In the genomic region with DNA sequence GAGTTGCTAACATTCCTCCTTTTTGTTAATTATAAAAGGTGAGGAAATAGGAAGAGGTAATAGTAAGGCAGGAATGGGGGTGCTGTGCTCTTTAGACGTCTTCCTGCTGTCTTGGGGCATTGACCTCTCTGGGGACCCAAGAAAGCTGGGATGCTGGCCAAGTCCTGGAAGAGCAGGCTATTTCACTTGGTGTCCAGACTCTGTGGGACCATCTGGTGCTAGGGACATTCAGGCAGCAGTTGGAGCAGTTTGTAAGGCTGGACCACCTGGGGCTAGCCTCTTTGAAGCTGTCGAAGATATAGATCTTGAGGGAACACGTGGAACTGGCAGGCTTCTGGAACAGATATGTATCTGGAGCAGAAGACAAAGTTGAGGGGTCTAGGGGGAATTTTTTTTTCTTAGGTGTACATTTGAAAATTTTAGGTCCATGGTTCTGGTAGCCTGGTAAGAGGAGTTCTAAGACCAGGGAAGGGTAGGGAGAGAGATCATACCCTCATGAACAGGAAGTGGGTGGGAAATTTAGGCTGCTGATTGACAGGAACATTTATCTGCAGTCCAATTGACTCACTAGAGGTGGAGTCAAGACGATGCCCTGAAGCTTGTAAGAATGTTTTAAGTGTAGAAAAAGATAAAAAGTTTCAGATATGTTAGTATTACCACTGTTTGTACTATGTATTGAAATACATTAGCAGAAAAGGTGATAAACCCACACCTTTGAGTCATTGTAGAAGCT, we compare ENCODE assay signal across 34 mouse cellular contexts. TPM values are rescaled to one million over a fixed set of nuclear protein-coding genes. Genes with fewer than 3 reads are reported as not detected.
DNase-seq lines count a peak whose midpoint lies in the region; ATAC-seq lines count a peak whose summit lies in the region.
"Had no signal": no experiment of that assay in that cellular context is flagged by ENCODE, and none has a peak within 500 bp of the region (broad histone marks: within the 10 kb centered on the region; RNA-seq: fewer than 3 reads in every experiment).

No protein-coding gene starts in this region.

- no peak overlapping the region for H3K9ac ChIP-seq in intestine, embryonic 16.5 days (ENCODE audit: low read depth, low read length)
- H3K9ac ChIP-seq: embryonic facial prominence, embryonic 13.5 days; forebrain, embryonic 13.5 days; heart, embryonic 13.5 days; hindbrain, embryonic 12.5 days; limb, embryonic 12.5 days; liver, postnatal 0 days; neural tube, embryonic 13.5 days had no signal

- no peak overlapping the region for H3K4me3 ChIP-seq in intestine, embryonic 16.5 days (ENCODE audit: low read length)
- H3K4me3 ChIP-seq: embryonic facial prominence, embryonic 13.5 days; erythroblast, embryonic 14.5 days; forebrain, embryonic 13.5 days; heart, embryonic 13.5 days; hindbrain, embryonic 12.5 days; layer of hippocampus, adult 2 months; limb, embryonic 12.5 days; myocyte; neural tube, embryonic 13.5 days had no signal

- no peaks in the 10 kb centered on the region for H3K9me3 ChIP-seq in intestine, embryonic 16.5 days (ENCODE audit: control insufficient read depth, low read length)
- H3K9me3 ChIP-seq: embryonic facial prominence, embryonic 13.5 days; forebrain, embryonic 13.5 days; heart, embryonic 13.5 days; hindbrain, embryonic 12.5 days; limb, embryonic 12.5 days had no signal

- peaks cover 28% of the 10 kb centered on the region for H3K27me3 ChIP-seq in intestine, embryonic 16.5 days (replicated peaks; ENCODE audit: control insufficient read depth, insufficient read depth, low read length)

- ATAC-seq in intestine, embryonic 16.5 days: no peak
- ATAC-seq: forebrain, embryonic 13.5 days; liver, postnatal 0 days; lung, postnatal 0 days; midbrain, embryonic 16.5 days had no signal

- H3K4me1 ChIP-seq in intestine, embryonic 16.5 days (ENCODE audit: control insufficient read depth, insufficient read depth, low read length): 0 out of 2 replicates have a peak, but pooled peaks cover 2% of the 10 kb centered on the region

- WGBS in intestine, embryonic 16.5 days: 44% methylated on average over 4 of the region's 4 CpGs

- intact Hi-C loops in left cerebral cortex, postnatal 4 days (cut with DNase I): no loop called here

- no peak overlapping the region for H3K4me2 ChIP-seq in intestine, embryonic 16.5 days (ENCODE audit: low read depth, low read length)
- H3K4me2 ChIP-seq: embryonic facial prominence, embryonic 13.5 days; forebrain, embryonic 13.5 days; heart, embryonic 13.5 days; hindbrain, embryonic 12.5 days; limb, embryonic 12.5 days; liver, embryonic 11.5 days; neural tube, embryonic 13.5 days had no signal

- H3K36me3 ChIP-seq in intestine, embryonic 16.5 days (ENCODE audit: control insufficient read depth, insufficient read depth, low read length): no peaks in the 10 kb centered on the region
- H3K36me3 ChIP-seq: embryonic facial prominence, embryonic 13.5 days; heart, embryonic 13.5 days; hindbrain, embryonic 12.5 days; limb, embryonic 12.5 days; neural tube, embryonic 13.5 days had no signal

- no peak overlapping the region for H3K27ac ChIP-seq in intestine, embryonic 16.5 days (ENCODE audit: low read length)
- H3K27ac ChIP-seq: embryonic facial prominence, embryonic 13.5 days; forebrain, embryonic 13.5 days; heart, embryonic 13.5 days; hindbrain, embryonic 12.5 days; layer of hippocampus, adult 2 months; limb, embryonic 12.5 days; macrophage; neural tube, embryonic 13.5 days had no signal

- DNase-seq in cerebellum, adult 9-11 months: peak; percentile 14
- no peak for DNase-seq in cerebellum, adult 11 months
- peak; percentile 74 for DNase-seq in left cerebral cortex, postnatal 4 days
- DNase-seq in left cerebral cortex, adult 9 months (ENCODE audit: low spot score in 2 of 2): no peak
- DNase-seq in cerebellum, postnatal 14 days: peak; percentile 70 to 79
- DNase-seq in gastrocnemius, postnatal 10 days: no peak
- DNase-seq: adrenal gland, adult 8-10 months; heart, postnatal 14 days; kidney, adult 9 months; kidney, postnatal 14 days; liver, postnatal 0 days; retina, postnatal 1 day; thymus, postnatal 14 days had no signal

RNA-seq across cellular contexts. Expression of a gene that starts 2.9 kb away (rescaled TPM):
- total RNA-seq in left cerebral cortex, postnatal 4 days (2021): 1 to 10 TPM; 1.8 to 2.8 TPM
- under 1 TPM in 1 of 2 experiments, not detected in 1; 0.16 TPM for total RNA-seq in gastrocnemius, postnatal 10 days (2021)
- polyA plus RNA-seq in intestine, embryonic 16.5 days (2015; fragmentation: Nextera tagmentation; extraction: Ambion mirVana): 0.32 TPM in 2 replicates
- total RNA-seq: gastrocnemius, adult 18-20 months had no signal
- polyA plus RNA-seq: C2C12; erythroblast, embryonic 14.5 days; liver, embryonic 11.5 days; liver, postnatal 0 days; myocyte had no signal

RNA-seq across cellular contexts. Expression of a gene that starts 46.7 kb away (rescaled TPM):
- not detected for total RNA-seq in left cerebral cortex, postnatal 4 days (2021)
- total RNA-seq in gastrocnemius, postnatal 10 days (2021): not detected
- not detected in 2 replicates for polyA plus RNA-seq in intestine, embryonic 16.5 days (2015; fragmentation: Nextera tagmentation; extraction: Ambion mirVana)
- total RNA-seq: adrenal gland, adult 8-10 months; gastrocnemius, adult 18-20 months; gastrocnemius, postnatal 4 days; layer of hippocampus, adult 2 months; layer of hippocampus, postnatal 25 days; left cerebral cortex, postnatal 10 days had no signal
- polyA plus RNA-seq: C2C12; erythroblast, embryonic 14.5 days; forebrain, embryonic 13.5 days; heart, embryonic 13.5 days; hindbrain, embryonic 12.5 days; intestine, embryonic 14.5 days; limb, embryonic 12.5 days; liver, embryonic 11.5 days; liver, postnatal 0 days; macrophage; midbrain, embryonic 16.5 days; myocyte; neural tube, embryonic 13.5 days; stomach, embryonic 14.5 days had no signal

Comparison
In these comparisons a context has a peak if more than half of its experiments do, and no peak if none do; other contexts are left out.
1. DNase-seq: peak in cerebellum, adult 9-11 months (single experiment), left cerebral cortex, postnatal 4 days (single experiment) and cerebellum, postnatal 14 days (2 of 2); none in cerebellum, adult 11 months (single experiment), left cerebral cortex, adult 9 months (0 of 2) and gastrocnemius, postnatal 10 days (single experiment).